Mouse (Mus musculus) large intestine, adult 2 months (tissue): ENCODE results near the gene Atp6ap1l. TPM values are rescaled to one million over a fixed set of nuclear protein-coding genes. Genes with fewer than 3 reads are reported as not detected.

Source experiments
- polyA plus RNA-seq: library from polyadenylated mRNA; depleted of rRNA; stranded (reverse); fragments of >200 nt; gene quantifications from 2 replicates; pipeline ENCODE4 v1.2.3, GENCODE M21; 2012; rRNA removed

The Atp6ap1l gene
- polyA plus RNA-seq, 1 experiment: not detected

Other genes with a start within 250 kb of the Atp6ap1l start
- gene Rps23, start 17.6 kb upstream of the Atp6ap1l start, polyA plus RNA-seq: 183 and 251 TPM in 2 replicates